Mouse (Mus musculus): Measurements from ENCODE around the gene Magi2.

Magi2 gene

GRCm38 (mm10) chr5:19226866-19227243, at the start of gene Magi2:
TSS of gene Magi2 (plus strand) at chr5:19227036.
- ATAC-seq (ENCODE audit: insufficient number of reproducible peaks, low FRiP score, low TSS enrichment), result no peak

- ATAC-seq (ENCODE audit: insufficient number of reproducible peaks, low FRiP score, low TSS enrichment), result no peak
Observed at GRCm38 (mm10) chr5:19178594-19178993, 48.2 kb upstream of the Magi2 start.

GRCm38 (mm10) chr5:19186175-19186574, 40.7 kb upstream of the Magi2 start:
- no peak for ATAC-seq (ENCODE audit: insufficient number of reproducible peaks, low FRiP score, low TSS enrichment)

- no peak for ATAC-seq (ENCODE audit: insufficient number of reproducible peaks, low FRiP score, low TSS enrichment)
Observed at GRCm38 (mm10) chr5:19211665-19212064, 15.2 kb upstream of the Magi2 start.

GRCm38 (mm10) chr5:19226144-19226865, 531 bp upstream of the Magi2 start:
- ATAC-seq (ENCODE audit: insufficient number of reproducible peaks, low FRiP score, low TSS enrichment), result peak; percentile 89

GRCm38 (mm10) chr5:19227281-19227680, 445 bp downstream of the Magi2 start:
- peak; percentile 5 for ATAC-seq (ENCODE audit: insufficient number of reproducible peaks, low FRiP score, low TSS enrichment)

GRCm38 (mm10) chr5:19227791-19228331, 1.0 kb downstream of the Magi2 start:
- ATAC-seq (ENCODE audit: insufficient number of reproducible peaks, low FRiP score, low TSS enrichment), result peak; percentile 45

GRCm38 (mm10) chr5:19241797-19242196, 15.0 kb downstream of the Magi2 start:
- no peak for ATAC-seq (ENCODE audit: insufficient number of reproducible peaks, low FRiP score, low TSS enrichment)

GRCm38 (mm10) chr5:19246426-19246825, 19.6 kb downstream of the Magi2 start:
- no peak for ATAC-seq (ENCODE audit: insufficient number of reproducible peaks, low FRiP score, low TSS enrichment)

- ATAC-seq (ENCODE audit: insufficient number of reproducible peaks, low FRiP score, low TSS enrichment), result no peak
Observed at GRCm38 (mm10) chr5:19247266-19247665, 20.4 kb downstream of the Magi2 start.

- peak; percentile 93 for ATAC-seq (ENCODE audit: insufficient number of reproducible peaks, low FRiP score, low TSS enrichment)
Observed at GRCm38 (mm10) chr5:19262816-19263215, 36.0 kb downstream of the Magi2 start.

- no peak for ATAC-seq (ENCODE audit: insufficient number of reproducible peaks, low FRiP score, low TSS enrichment)
Observed at GRCm38 (mm10) chr5:19264627-19265026, 37.8 kb downstream of the Magi2 start.

GRCm38 (mm10) chr5:19292581-19292980, 65.7 kb downstream of the Magi2 start:
- no peak for ATAC-seq (ENCODE audit: insufficient number of reproducible peaks, low FRiP score, low TSS enrichment)

GRCm38 (mm10) chr5:19306656-19307055, 79.8 kb downstream of the Magi2 start:
- ATAC-seq (ENCODE audit: insufficient number of reproducible peaks, low FRiP score, low TSS enrichment), result peak; percentile 49; the same call in 1 of the 2 replicates

GRCm38 (mm10) chr5:19309870-19310269, 83.0 kb downstream of the Magi2 start:
- no peak for ATAC-seq (ENCODE audit: insufficient number of reproducible peaks, low FRiP score, low TSS enrichment)

- no peak; the same call in 1 of the 2 replicates for ATAC-seq (ENCODE audit: insufficient number of reproducible peaks, low FRiP score, low TSS enrichment)
Observed at GRCm38 (mm10) chr5:19322532-19322931, 95.7 kb downstream of the Magi2 start.

GRCm38 (mm10) chr5:19337561-19337960, 110.7 kb downstream of the Magi2 start:
- ATAC-seq (ENCODE audit: insufficient number of reproducible peaks, low FRiP score, low TSS enrichment), result no peak

- ATAC-seq (ENCODE audit: insufficient number of reproducible peaks, low FRiP score, low TSS enrichment), result no peak
Observed at GRCm38 (mm10) chr5:19368175-19368574, 141.3 kb downstream of the Magi2 start.

- ATAC-seq (ENCODE audit: insufficient number of reproducible peaks, low FRiP score, low TSS enrichment), result peak; percentile 97
Observed at GRCm38 (mm10) chr5:19395876-19396275, 169.0 kb downstream of the Magi2 start.

- ATAC-seq (ENCODE audit: insufficient number of reproducible peaks, low FRiP score, low TSS enrichment), result no peak
Observed at GRCm38 (mm10) chr5:19400299-19400698, 173.5 kb downstream of the Magi2 start.

GRCm38 (mm10) chr5:19400738-19401408, 174.0 kb downstream of the Magi2 start:
- ATAC-seq (ENCODE audit: insufficient number of reproducible peaks, low FRiP score, low TSS enrichment), result no peak
